Mouse (Mus musculus): ENCODE results near the gene Ric3. TPM values are rescaled to one million over a fixed set of nuclear protein-coding genes. Genes with fewer than 3 reads are reported as not detected.
"Not testable (repeated sequence)": the region's sequence is repeated elsewhere in the genome, so short reads cannot be mapped to it uniquely, and the experiment has no call there.

Gene Ric3
- polyA plus RNA-seq, 1 experiment from 2014 or later = 2.6 TPM

DNA sequence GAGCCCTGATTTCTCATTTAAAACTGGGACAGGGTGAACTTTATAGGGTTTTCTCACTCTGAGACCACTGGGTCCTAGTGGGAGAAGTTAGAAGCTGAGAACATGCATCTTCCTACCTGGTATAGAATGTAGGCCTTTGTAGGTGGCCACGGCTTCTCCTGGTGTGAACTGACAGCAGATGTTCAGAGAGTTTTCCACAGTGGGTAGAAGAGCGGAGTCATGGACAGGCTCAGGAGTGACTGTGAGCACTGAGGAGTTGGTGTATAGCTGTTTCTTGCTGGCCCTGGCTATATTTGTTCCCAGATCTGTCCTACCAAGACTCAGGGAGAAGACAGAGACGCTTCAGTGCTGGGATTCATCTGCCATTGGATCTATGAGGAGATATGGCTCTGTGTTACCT, 18.0 kb upstream of the Ric3 start:
- 86% methylated on average over 3 of the region's 3 CpGs for WGBS
- H3K9ac ChIP-seq (ENCODE audit: low read depth, low read length) = no peak overlapping the region
- no peak for ATAC-seq (ENCODE audit: low read depth)
- no peak for DNase-seq (ENCODE audit: low spot score)
- H3K4me2 ChIP-seq (ENCODE audit: low read depth, low read length) = no peak overlapping the region
- H3K36me3 ChIP-seq (ENCODE audit: control insufficient read depth, insufficient read depth, low read length) = no peaks in the 10 kb centered on the region
- no peaks in the 10 kb centered on the region for H3K4me1 ChIP-seq (ENCODE audit: control insufficient read depth, insufficient read depth, low read length)
- no peak overlapping the region for H3K4me3 ChIP-seq (ENCODE audit: low read depth, low read length)
- no peaks in the 10 kb centered on the region for H3K27me3 ChIP-seq (replicated peaks; ENCODE audit: control insufficient read depth, insufficient read depth, low read length)
- H3K9me3 ChIP-seq (ENCODE audit: control insufficient read depth, low read length) = no peaks in the 10 kb centered on the region
- no peak overlapping the region for H3K27ac ChIP-seq (replicated peaks; ENCODE audit: low read depth, low read length)

DNA sequence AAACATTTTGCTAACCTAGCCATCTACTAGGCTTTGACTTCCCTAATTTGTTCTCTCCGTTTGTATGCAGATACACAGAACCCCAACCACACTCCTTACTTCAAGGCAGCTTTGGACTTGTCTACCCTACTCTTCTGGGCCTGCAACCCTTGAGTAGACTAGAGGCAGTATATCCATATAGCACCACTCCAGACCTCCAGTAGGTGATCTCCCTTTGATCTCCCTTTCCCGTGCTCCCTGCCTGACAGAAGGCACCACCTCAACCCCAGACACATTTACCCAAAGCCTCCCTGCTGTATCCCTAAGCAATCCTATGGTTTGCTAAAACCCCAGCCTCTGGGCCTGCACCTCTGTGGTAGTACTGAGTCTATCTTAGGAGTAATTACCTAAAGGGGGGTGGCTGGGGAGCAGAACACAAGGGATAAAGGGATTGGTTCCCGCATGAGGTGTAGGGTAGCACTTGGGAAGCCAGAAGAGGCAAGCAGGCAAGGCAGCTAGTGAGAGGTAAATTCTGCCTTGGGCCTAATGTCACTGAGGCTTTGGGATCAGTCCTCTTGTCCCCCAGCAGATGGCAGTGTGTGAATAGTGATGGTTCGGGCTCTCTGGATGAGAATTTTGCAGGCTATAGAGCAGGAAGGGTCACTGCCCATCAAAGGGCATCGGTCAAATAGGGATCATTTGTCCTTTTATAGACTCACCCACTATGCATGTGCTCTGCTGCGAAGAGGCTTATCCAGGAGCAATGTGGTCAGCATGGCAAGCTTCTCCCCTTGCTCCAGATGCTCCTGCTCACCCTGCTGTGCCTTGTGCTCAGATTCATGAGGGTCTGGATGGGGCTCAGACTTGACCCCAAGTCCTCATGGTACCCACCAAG, 15.3 kb upstream of the Ric3 start:
- H3K27me3 ChIP-seq (replicated peaks; ENCODE audit: control insufficient read depth, insufficient read depth, low read length) = no peaks in the 10 kb centered on the region
- H3K4me2 ChIP-seq (ENCODE audit: low read depth, low read length) = no peak overlapping the region
- H3K36me3 ChIP-seq (ENCODE audit: control insufficient read depth, insufficient read depth, low read length) = no peaks in the 10 kb centered on the region
- no peaks in the 10 kb centered on the region for H3K4me1 ChIP-seq (ENCODE audit: control insufficient read depth, insufficient read depth, low read length)
- 41% methylated on average over 6 of the region's 6 CpGs for WGBS
- no peaks in the 10 kb centered on the region for H3K9me3 ChIP-seq (ENCODE audit: control insufficient read depth, low read length)
- no peak; the same call in 1 of the 2 replicates for ATAC-seq (ENCODE audit: low read depth)
- H3K4me3 ChIP-seq (ENCODE audit: low read depth, low read length) = no peak overlapping the region
- DNase-seq (ENCODE audit: low spot score) = peak; percentile 29
- H3K27ac ChIP-seq (replicated peaks; ENCODE audit: low read depth, low read length) = no peak overlapping the region
- H3K9ac ChIP-seq (ENCODE audit: low read depth, low read length) = no peak overlapping the region

DNA sequence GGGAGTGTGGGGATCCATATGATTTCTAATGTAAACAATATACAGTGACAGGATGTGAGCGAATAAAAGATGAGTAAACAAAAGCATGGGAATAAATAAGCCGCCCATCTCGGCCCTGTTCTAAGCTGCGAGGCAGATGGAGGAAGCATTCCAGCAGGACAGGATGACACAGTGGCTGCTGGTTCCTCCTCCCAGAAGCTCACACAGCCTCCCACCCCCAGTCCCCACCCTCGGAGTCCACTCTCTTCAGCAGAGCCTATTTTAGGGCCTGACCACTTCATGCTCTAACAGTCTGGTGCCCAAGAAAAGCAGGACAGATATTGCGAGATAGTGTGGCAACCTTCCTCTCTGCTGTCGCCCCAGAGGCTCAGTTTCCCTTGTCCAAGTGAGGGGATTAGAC, 14.1 kb upstream of the Ric3 start:
- Histone ChIP-seq H3K27ac (replicated peaks; ENCODE audit: low read depth, low read length) (no peak overlapping the region), H3K4me3 (ENCODE audit: low read depth, low read length) (no peak overlapping the region), H3K36me3 (ENCODE audit: control insufficient read depth, insufficient read depth, low read length) (no peaks in the 10 kb centered on the region), H3K4me2 (ENCODE audit: low read depth, low read length) (no peak overlapping the region), H3K9ac (ENCODE audit: low read depth, low read length) (no peak overlapping the region), H3K9me3 (ENCODE audit: control insufficient read depth, low read length) (no peaks in the 10 kb centered on the region), H3K27me3 (replicated peaks; ENCODE audit: control insufficient read depth, insufficient read depth, low read length) (no peaks in the 10 kb centered on the region), H3K4me1 (ENCODE audit: control insufficient read depth, insufficient read depth, low read length) (no peaks in the 10 kb centered on the region)
- WGBS = 77% methylated on average over 7 of the region's 7 CpGs
- ATAC-seq (ENCODE audit: low read depth) (no peak), DNase-seq (ENCODE audit: low spot score) (no peak)

DNA sequence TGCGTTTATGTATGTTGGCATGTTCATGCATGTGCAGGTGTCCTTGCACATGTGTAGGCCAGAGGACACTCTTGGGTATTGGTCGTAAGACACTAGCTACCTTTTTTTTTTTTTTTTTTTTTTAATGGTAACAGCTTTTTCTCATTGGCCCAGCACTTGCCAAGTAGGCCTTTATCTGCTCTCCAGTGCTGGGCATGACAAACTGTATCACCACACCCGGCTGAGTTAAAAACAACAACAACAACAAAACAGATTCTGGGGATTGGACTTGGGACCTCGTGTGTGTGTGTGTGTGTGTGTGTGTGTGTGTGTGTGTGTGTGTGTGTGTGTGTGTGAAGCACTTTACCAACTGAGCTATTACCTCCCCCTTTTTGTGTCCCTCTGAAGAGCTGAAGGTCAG, 13.5 kb upstream of the Ric3 start:
- H3K27ac ChIP-seq (replicated peaks; ENCODE audit: low read depth, low read length) = no peak overlapping the region
- no peaks in the 10 kb centered on the region for H3K9me3 ChIP-seq (ENCODE audit: control insufficient read depth, low read length)
- H3K9ac ChIP-seq (ENCODE audit: low read depth, low read length) = no peak overlapping the region
- no peaks in the 10 kb centered on the region for H3K27me3 ChIP-seq (replicated peaks; ENCODE audit: control insufficient read depth, insufficient read depth, low read length)
- H3K4me3 ChIP-seq (ENCODE audit: low read depth, low read length) = no peak overlapping the region
- H3K36me3 ChIP-seq (ENCODE audit: control insufficient read depth, insufficient read depth, low read length) = no peaks in the 10 kb centered on the region
- no peak overlapping the region for H3K4me2 ChIP-seq (ENCODE audit: low read depth, low read length)
- ATAC-seq (ENCODE audit: low read depth) (no peak), DNase-seq (ENCODE audit: low spot score) (no peak)
- WGBS = 78% methylated on average over 4 of the region's 4 CpGs
- no peaks in the 10 kb centered on the region for H3K4me1 ChIP-seq (ENCODE audit: control insufficient read depth, insufficient read depth, low read length)

DNA sequence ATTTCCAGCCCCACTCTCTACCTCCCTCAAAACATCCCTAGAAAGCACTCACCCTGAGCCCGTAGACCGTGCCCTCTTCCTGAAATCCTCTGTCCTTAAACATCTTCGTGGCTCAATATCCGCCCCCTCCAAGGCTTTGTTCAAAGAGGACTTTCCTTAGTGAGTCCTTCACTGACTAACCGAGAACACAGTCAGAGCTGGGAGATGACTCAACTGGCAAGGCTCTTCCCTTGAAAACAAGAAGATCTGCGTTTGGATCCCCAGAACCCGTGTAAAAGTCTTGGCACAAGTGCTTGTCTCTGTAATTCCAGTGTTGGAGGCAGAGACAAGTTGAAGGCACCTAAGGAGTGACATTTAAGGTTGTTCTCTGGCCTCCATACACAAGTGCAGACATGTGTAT, 11.2 kb upstream of the Ric3 start:
- Histone ChIP-seq H3K4me1 (ENCODE audit: control insufficient read depth, insufficient read depth, low read length) (no peaks in the 10 kb centered on the region), H3K27me3 (replicated peaks; ENCODE audit: control insufficient read depth, insufficient read depth, low read length) (no peaks in the 10 kb centered on the region), H3K4me2 (ENCODE audit: low read depth, low read length) (no peak overlapping the region), H3K9ac (ENCODE audit: low read depth, low read length) (no peak overlapping the region), H3K4me3 (ENCODE audit: low read depth, low read length) (no peak overlapping the region), H3K36me3 (ENCODE audit: control insufficient read depth, insufficient read depth, low read length) (no peaks in the 10 kb centered on the region), H3K9me3 (ENCODE audit: control insufficient read depth, low read length) (no peaks in the 10 kb centered on the region), H3K27ac (replicated peaks; ENCODE audit: low read depth, low read length) (no peak overlapping the region)
- DNase-seq (ENCODE audit: low spot score) (no peak), ATAC-seq (ENCODE audit: low read depth) (no peak)
- WGBS = 80% methylated on average over 7 of the region's 7 CpGs

DNA sequence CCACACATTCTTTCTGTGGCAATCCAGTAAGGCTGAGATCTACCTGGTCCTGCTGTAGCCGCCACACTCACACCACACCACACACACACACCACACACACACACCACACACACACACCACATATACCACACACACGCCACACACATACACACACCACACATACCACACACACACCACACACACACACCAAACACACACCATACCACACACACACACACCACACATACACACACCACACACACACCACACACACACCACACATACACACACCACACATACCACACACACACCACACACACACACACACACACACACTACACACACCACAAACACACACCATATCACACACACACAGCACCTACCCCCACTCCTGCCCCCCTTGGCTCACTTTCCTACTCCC, 8.2 kb upstream of the Ric3 start:
- not testable (repeated sequence) for DNase-seq (ENCODE audit: low spot score); H3K27ac ChIP-seq (replicated peaks; ENCODE audit: low read depth, low read length); H3K36me3 ChIP-seq (ENCODE audit: control insufficient read depth, insufficient read depth, low read length); ATAC-seq (ENCODE audit: low read depth); H3K4me2 ChIP-seq (ENCODE audit: low read depth, low read length); H3K4me1 ChIP-seq (ENCODE audit: control insufficient read depth, insufficient read depth, low read length); H3K27me3 ChIP-seq (replicated peaks; ENCODE audit: control insufficient read depth, insufficient read depth, low read length); H3K4me3 ChIP-seq (ENCODE audit: low read depth, low read length); H3K9ac ChIP-seq (ENCODE audit: low read depth, low read length); H3K9me3 ChIP-seq (ENCODE audit: control insufficient read depth, low read length)
- 95% methylated on average over 2 of the region's 2 CpGs for WGBS

DNA sequence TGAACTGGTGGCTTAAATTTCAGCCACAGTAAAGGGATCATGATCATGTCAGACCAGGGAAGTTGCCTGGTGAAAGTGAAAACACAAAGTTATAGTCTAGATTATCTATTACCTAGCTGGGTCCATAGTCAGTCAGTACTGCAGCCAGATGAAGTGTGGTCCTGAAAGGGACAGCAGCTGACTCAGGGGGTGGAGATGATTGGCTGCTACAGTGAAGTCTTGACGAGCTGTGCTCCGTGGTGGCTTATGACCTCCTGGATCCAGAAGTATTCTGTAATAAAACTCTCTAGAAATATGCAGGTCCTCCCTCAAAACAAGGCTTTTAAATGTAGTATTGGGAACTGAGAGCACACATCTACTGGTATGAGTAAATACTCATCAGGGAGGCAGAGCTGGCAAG, 3.8 kb upstream of the Ric3 start:
- DNase-seq (ENCODE audit: low spot score) (no peak), ATAC-seq (ENCODE audit: low read depth) (no peak)
- Histone ChIP-seq H3K27me3 (replicated peaks; ENCODE audit: control insufficient read depth, insufficient read depth, low read length) (peaks cover 17% of the 10 kb centered on the region), H3K36me3 (ENCODE audit: control insufficient read depth, insufficient read depth, low read length) (no peaks in the 10 kb centered on the region), H3K4me3 (ENCODE audit: low read depth, low read length) (no peak overlapping the region), H3K4me2 (ENCODE audit: low read depth, low read length) (no peak overlapping the region), H3K4me1 (ENCODE audit: control insufficient read depth, insufficient read depth, low read length) (0 out of 2 replicates have a peak, but pooled peaks cover 10% of the 10 kb centered on the region), H3K27ac (replicated peaks; ENCODE audit: low read depth, low read length) (no peak overlapping the region), H3K9me3 (ENCODE audit: control insufficient read depth, low read length) (no peaks in the 10 kb centered on the region), H3K9ac (ENCODE audit: low read depth, low read length) (no peak overlapping the region)
- WGBS = 6% methylated on average over 2 of the region's 2 CpGs

DNA sequence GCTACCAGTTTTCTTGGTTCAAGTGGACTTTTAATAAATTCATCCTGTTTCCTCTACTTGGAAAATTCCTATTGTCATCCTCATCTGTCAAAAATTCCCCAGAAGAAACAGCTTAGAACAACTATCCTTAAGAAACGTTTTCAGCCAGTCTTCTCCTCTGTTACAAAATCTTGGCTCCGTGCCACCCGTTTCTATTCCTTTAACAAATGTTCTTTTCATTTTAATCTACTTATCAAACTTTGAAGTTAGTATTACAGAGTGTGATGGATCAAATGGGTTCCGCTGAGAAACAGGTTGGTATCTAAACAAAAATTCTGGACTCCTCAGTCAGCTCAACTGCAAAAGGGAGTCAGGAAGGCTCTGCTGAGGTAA, 668 bp upstream of the Ric3 start:
- Histone ChIP-seq H3K27me3 (replicated peaks; ENCODE audit: control insufficient read depth, insufficient read depth, low read length) (peaks cover 17% of the 10 kb centered on the region), H3K4me1 (ENCODE audit: control insufficient read depth, insufficient read depth, low read length) (0 out of 2 replicates have a peak, but pooled peaks cover 10% of the 10 kb centered on the region), H3K4me2 (ENCODE audit: low read depth, low read length) (no peak overlapping the region), H3K9me3 (ENCODE audit: control insufficient read depth, low read length) (no peaks in the 10 kb centered on the region), H3K4me3 (ENCODE audit: low read depth, low read length) (no peak overlapping the region), H3K9ac (ENCODE audit: low read depth, low read length) (no peak overlapping the region), H3K36me3 (ENCODE audit: control insufficient read depth, insufficient read depth, low read length) (no peaks in the 10 kb centered on the region), H3K27ac (replicated peaks; ENCODE audit: low read depth, low read length) (no peak overlapping the region)
- no peak for ATAC-seq (ENCODE audit: low read depth)
- 75% methylated on average over 4 of the region's 4 CpGs for WGBS
- DNase-seq (ENCODE audit: low spot score) = no peak
